Mouse (Mus musculus): ENCODE results near the gene Apoc2. TPM values are rescaled to one million over a fixed set of nuclear protein-coding genes. Genes with fewer than 3 reads are reported as not detected.

The Apoc2 gene
- polyA plus RNA-seq, 1 experiment from 2014 or later, result 8.7 TPM

- under 1% methylated on average over 36 of the region's 37 CpGs for WGBS
These were observed 13.2 kb downstream of the Apoc2 start for GRCm38 (mm10) chr7:19664455-19664954.

GRCm38 (mm10) chr7:19663940-19664339, 13.8 kb downstream of the Apoc2 start:
- Histone ChIP-seq H3K4me2 (replicated peaks; ENCODE audit: low read depth) (peak overlapping the region; percentile 92), H3K27me3 (ENCODE audit: control insufficient read depth, insufficient read depth, low read length) (no peaks in the 10 kb centered on the region), H3K4me1 (replicated peaks; ENCODE audit: control insufficient read depth, insufficient read depth) (peaks cover 6% of the 10 kb centered on the region; the same call in 1 of the 2 replicates), H3K27ac (replicated peaks) (no peak overlapping the region), H3K9ac (ENCODE audit: low read length) (peak overlapping the region; percentile 99), H3K4me3 (ENCODE audit: low read depth, low read length) (peak overlapping the region; percentile 99), H3K9me3 (ENCODE audit: control insufficient read depth, low read length) (no peaks in the 10 kb centered on the region), H3K36me3 (ENCODE audit: control insufficient read depth, insufficient read depth, low read length) (no peaks in the 10 kb centered on the region)
- no peak for ATAC-seq (ENCODE audit: low FRiP score, low TSS enrichment)
- 11% methylated on average over 8 of the region's 8 CpGs for WGBS
- no peak for TF ChIP-seq CTCF (IDR thresholded peaks at IDR 0.05; ENCODE audit: low read depth)
- no peak for TF ChIP-seq EP300 (optimal IDR thresholded peaks at IDR 0.05)
- no peak for DNase-seq (ENCODE audit: low spot score)

More at GRCm38 (mm10) chr7:19664455-19664954, 13.2 kb downstream of the Apoc2 start:
- no peaks in the 10 kb centered on the region for H3K9me3 ChIP-seq (ENCODE audit: control insufficient read depth, low read length)
- peak overlapping the region; percentile 99 for H3K4me3 ChIP-seq (ENCODE audit: low read depth, low read length)
- no peak for DNase-seq (ENCODE audit: low spot score)
- no peaks in the 10 kb centered on the region for H3K27me3 ChIP-seq (ENCODE audit: control insufficient read depth, insufficient read depth, low read length)
- H3K4me2 ChIP-seq (replicated peaks; ENCODE audit: low read depth), result peak overlapping the region; percentile 92
- no peak; the same call in 1 of the 2 replicates for ATAC-seq (ENCODE audit: low FRiP score, low TSS enrichment)
- peak overlapping the region; percentile 93 for H3K27ac ChIP-seq (replicated peaks)
- no peaks in the 10 kb centered on the region for H3K36me3 ChIP-seq (ENCODE audit: control insufficient read depth, insufficient read depth, low read length)
- TF ChIP-seq EP300 (optimal IDR thresholded peaks at IDR 0.05), result no peak
- no peak for TF ChIP-seq CTCF (IDR thresholded peaks at IDR 0.05; ENCODE audit: low read depth)
- peak overlapping the region; percentile 99 for H3K9ac ChIP-seq (ENCODE audit: low read length)
- H3K4me1 ChIP-seq (replicated peaks; ENCODE audit: control insufficient read depth, insufficient read depth), result peaks cover 6% of the 10 kb centered on the region; the same call in 1 of the 2 replicates

GRCm38 (mm10) chr7:19652614-19653013, 25.1 kb downstream of the Apoc2 start:
- no peaks in the 10 kb centered on the region for H3K4me1 ChIP-seq (replicated peaks; ENCODE audit: control insufficient read depth, insufficient read depth)
- no peak for ATAC-seq (ENCODE audit: low FRiP score, low TSS enrichment)
- no peak overlapping the region for H3K27ac ChIP-seq (replicated peaks)
- H3K36me3 ChIP-seq (ENCODE audit: control insufficient read depth, insufficient read depth, low read length), result peaks cover 7% of the 10 kb centered on the region; the same call in 1 of the 2 replicates
- no peak overlapping the region for H3K4me3 ChIP-seq (ENCODE audit: low read depth, low read length)
- no peak overlapping the region for H3K9ac ChIP-seq (ENCODE audit: low read length)
- no peaks in the 10 kb centered on the region for H3K9me3 ChIP-seq (ENCODE audit: control insufficient read depth, low read length)
- no peak overlapping the region for H3K4me2 ChIP-seq (replicated peaks; ENCODE audit: low read depth)
- no peak for TF ChIP-seq CTCF (IDR thresholded peaks at IDR 0.05; ENCODE audit: low read depth)
- no peak for TF ChIP-seq EP300 (optimal IDR thresholded peaks at IDR 0.05)
- no peak for DNase-seq (ENCODE audit: low spot score)
- 97% methylated on average over 2 of the region's 2 CpGs for WGBS
- H3K27me3 ChIP-seq (ENCODE audit: control insufficient read depth, insufficient read depth, low read length), result no peaks in the 10 kb centered on the region

GRCm38 (mm10) chr7:19651063-19651786, 26.5 kb downstream of the Apoc2 start:
- Histone ChIP-seq H3K36me3 (ENCODE audit: control insufficient read depth, insufficient read depth, low read length) (peaks cover 9% of the 10 kb centered on the region; the same call in 1 of the 2 replicates), H3K4me3 (ENCODE audit: low read depth, low read length) (no peak overlapping the region), H3K27me3 (ENCODE audit: control insufficient read depth, insufficient read depth, low read length) (no peaks in the 10 kb centered on the region), H3K4me2 (replicated peaks; ENCODE audit: low read depth) (no peak overlapping the region), H3K4me1 (replicated peaks; ENCODE audit: control insufficient read depth, insufficient read depth) (no peaks in the 10 kb centered on the region), H3K9me3 (ENCODE audit: control insufficient read depth, low read length) (no peaks in the 10 kb centered on the region), H3K27ac (replicated peaks) (no peak overlapping the region), H3K9ac (ENCODE audit: low read length) (no peak overlapping the region)
- TF ChIP-seq CTCF (IDR thresholded peaks at IDR 0.05; ENCODE audit: low read depth) (no peak), EP300 (optimal IDR thresholded peaks at IDR 0.05) (no peak)
- WGBS, result 65% methylated on average over 6 of the region's 6 CpGs
- DNase-seq (ENCODE audit: low spot score) (no peak), ATAC-seq (ENCODE audit: low FRiP score, low TSS enrichment) (no peak)

- WGBS, result 97% methylated on average over 4 of the region's 4 CpGs
- no peaks in the 10 kb centered on the region for H3K9me3 ChIP-seq (ENCODE audit: control insufficient read depth, low read length)
- H3K27me3 ChIP-seq (ENCODE audit: control insufficient read depth, insufficient read depth, low read length), result no peaks in the 10 kb centered on the region
- no peak overlapping the region for H3K4me3 ChIP-seq (ENCODE audit: low read depth, low read length)
- H3K27ac ChIP-seq (replicated peaks), result no peak overlapping the region
- no peak for ATAC-seq (ENCODE audit: low FRiP score, low TSS enrichment)
- TF ChIP-seq EP300 (optimal IDR thresholded peaks at IDR 0.05), result no peak
- no peak for TF ChIP-seq CTCF (IDR thresholded peaks at IDR 0.05; ENCODE audit: low read depth)
- DNase-seq (ENCODE audit: low spot score), result no peak
- H3K4me2 ChIP-seq (replicated peaks; ENCODE audit: low read depth), result no peak overlapping the region
- no peaks in the 10 kb centered on the region for H3K4me1 ChIP-seq (replicated peaks; ENCODE audit: control insufficient read depth, insufficient read depth)
- H3K9ac ChIP-seq (ENCODE audit: low read length), result no peak overlapping the region
- peaks cover 43% of the 10 kb centered on the region for H3K36me3 ChIP-seq (ENCODE audit: control insufficient read depth, insufficient read depth, low read length)
These were observed 36.5 kb downstream of the Apoc2 start for GRCm38 (mm10) chr7:19641223-19641622.

Measured in stomach, postnatal 0 days (tissue).